Mouse (Mus musculus): ENCODE data around the gene Apoe. TPM values are rescaled to one million over a fixed set of nuclear protein-coding genes. Genes with fewer than 3 reads are reported as not detected.

Gene Apoe
- total and polyA plus RNA-seq, 3 experiments, result 33.3 to 61.4 TPM; not detected in 1

DNA sequence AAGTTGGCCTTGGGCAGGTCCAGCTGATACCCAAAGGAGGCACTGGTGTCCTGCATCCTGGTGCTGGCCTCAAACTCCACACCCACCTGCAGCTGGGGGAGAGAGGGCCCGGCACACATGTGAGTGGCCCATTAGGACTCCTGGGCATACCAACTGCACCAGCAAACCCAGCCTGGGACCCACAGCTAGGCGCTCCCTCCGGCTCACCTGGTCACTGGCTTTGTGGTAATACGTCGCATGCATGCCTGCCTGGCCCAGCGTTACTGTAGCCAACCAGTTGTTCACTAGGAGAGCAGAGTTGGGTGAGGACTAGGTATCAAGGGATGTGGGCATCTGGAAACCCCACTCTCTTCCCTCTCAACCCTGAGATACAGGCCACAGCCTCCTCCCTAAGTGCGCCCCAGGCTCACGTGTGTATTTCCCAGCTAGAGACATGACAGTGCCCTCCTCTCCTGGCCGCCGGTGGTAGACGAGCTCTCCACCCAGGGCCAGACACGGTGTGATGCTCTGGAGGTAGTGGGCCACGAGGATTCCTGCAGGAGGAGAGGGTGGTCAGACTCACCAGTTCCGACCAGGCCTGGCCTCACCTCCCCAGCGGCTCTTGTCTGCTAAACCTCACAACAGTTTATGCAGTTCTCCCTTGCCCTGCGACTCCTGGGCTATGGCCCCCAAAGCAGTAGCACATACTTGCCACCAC lies 4.0 kb upstream of the Apoe start:
- Histone ChIP-seq H3K27me3 (ENCODE audit: control insufficient read depth in 1 of 2, insufficient read depth in 2 of 2, low read length in 2 of 2) (no peaks in the 10 kb centered on the region), H3K9me3 (replicated peaks; ENCODE audit: insufficient read depth, low read length) (no peaks in the 10 kb centered on the region), H3K36me3 (ENCODE audit: control insufficient read depth in 1 of 2, insufficient read depth in 2 of 2, low read length in 2 of 2) (peaks cover 8 to 22% of the 10 kb centered on the region in 2 experiments), H3K27ac (ENCODE audit: control insufficient read depth, low read depth, low read length) (no peak overlapping the region), H3K9ac (ENCODE audit: control insufficient read depth, low read depth, low read length, poor library complexity, severe bottlenecking) (no peak overlapping the region), H3K79me2 (ENCODE audit: control insufficient read depth, insufficient read depth, low read length, poor library complexity) (no peaks in the 10 kb centered on the region), H3K4me3 (ENCODE audit: control insufficient read depth in 1 of 2, insufficient read depth in 1 of 2, low read depth in 2 of 2, low read length in 2 of 2) (no peak overlapping the region), H3K4me1 (ENCODE audit: control insufficient read depth in 1 of 2, insufficient read depth in 2 of 2, low read length in 2 of 2) (peaks cover 0 to 29% of the 10 kb centered on the region in 2 experiments; a peak in 3 of 4 replicates)
- DNase-seq (ENCODE audit: low read depth, low spot score), result no peak
- no peak for TF ChIP-seq CHD2 (IDR thresholded peaks at IDR 0.05; ENCODE audit: low read length)
- no peak for TF ChIP-seq MAFK (IDR thresholded peaks at IDR 0.05; ENCODE audit: borderline replicate concordance, low read depth, low read length)
- no peak for TF ChIP-seq BHLHE40 (IDR thresholded peaks at IDR 0.05; ENCODE audit: borderline replicate concordance, low read depth, low read length)
- TF ChIP-seq USF2 (IDR thresholded peaks at IDR 0.05; ENCODE audit: borderline replicate concordance in 1 of 2, insufficient read depth in 1 of 2, low read depth in 1 of 2, low read length in 2 of 2), result no peak
- no peak for TF ChIP-seq MEF2A (IDR thresholded peaks at IDR 0.05; ENCODE audit: extremely low read depth, insufficient replicate concordance, low read depth, low read length, poor library complexity, severe bottlenecking)
- no peak for TF ChIP-seq ETS1 (IDR thresholded peaks at IDR 0.05; ENCODE audit: low read depth, low read length)
- TF ChIP-seq ZNF384 (IDR thresholded peaks at IDR 0.05; ENCODE audit: low read depth, low read length), result no peak
- no peak for TF ChIP-seq USF1 (IDR thresholded peaks at IDR 0.05; ENCODE audit: low read depth, low read length)
- TF ChIP-seq ELF1 (IDR thresholded peaks at IDR 0.05; ENCODE audit: low read depth, low read length), result no peak
- no peak for TF ChIP-seq SIN3A (IDR thresholded peaks at IDR 0.05; ENCODE audit: low read length)
- TF ChIP-seq POLR2AphosphoS5 (IDR thresholded peaks at IDR 0.05; ENCODE audit: borderline replicate concordance, low read depth, low read length), result no peak
- no peak for TF ChIP-seq TBP (IDR thresholded peaks at IDR 0.05; ENCODE audit: low read depth, low read length)
- no peak for TF ChIP-seq CTCF (IDR thresholded peaks at IDR 0.05 in 2 of 3, conservative IDR thresholded peaks at IDR 0.05 in 1 of 3; ENCODE audit: control insufficient read depth in 1 of 3, insufficient read depth in 1 of 3, low read depth in 2 of 3, low read length in 3 of 3, poor library complexity in 1 of 3, severe bottlenecking in 1 of 3)
- no peak for TF ChIP-seq MYC (IDR thresholded peaks at IDR 0.05; ENCODE audit: low read depth, low read length)
- TF ChIP-seq TAL1 (IDR thresholded peaks at IDR 0.05; ENCODE audit: low read length), result no peak
- TF ChIP-seq POLR2A (IDR thresholded peaks at IDR 0.05; ENCODE audit: control insufficient read depth in 1 of 2, insufficient read depth in 1 of 2, low read depth in 1 of 2, low read length in 2 of 2, poor library complexity in 1 of 2), result no peak
- TF ChIP-seq KAT2A (conservative IDR thresholded peaks at IDR 0.05; ENCODE audit: low read depth, low read length), result no peak
- TF ChIP-seq HCFC1 (IDR thresholded peaks at IDR 0.05; ENCODE audit: low read depth, low read length), result no peak
- TF ChIP-seq RAD21 (IDR thresholded peaks at IDR 0.05; ENCODE audit: low read depth, low read length), result no peak
- TF ChIP-seq MAX (IDR thresholded peaks at IDR 0.05; ENCODE audit: low read length), result no peak

Measured in MEL (cell line).